Comparison of ENCODE assay signal across 11 mouse cellular contexts in the genomic region with DNA sequence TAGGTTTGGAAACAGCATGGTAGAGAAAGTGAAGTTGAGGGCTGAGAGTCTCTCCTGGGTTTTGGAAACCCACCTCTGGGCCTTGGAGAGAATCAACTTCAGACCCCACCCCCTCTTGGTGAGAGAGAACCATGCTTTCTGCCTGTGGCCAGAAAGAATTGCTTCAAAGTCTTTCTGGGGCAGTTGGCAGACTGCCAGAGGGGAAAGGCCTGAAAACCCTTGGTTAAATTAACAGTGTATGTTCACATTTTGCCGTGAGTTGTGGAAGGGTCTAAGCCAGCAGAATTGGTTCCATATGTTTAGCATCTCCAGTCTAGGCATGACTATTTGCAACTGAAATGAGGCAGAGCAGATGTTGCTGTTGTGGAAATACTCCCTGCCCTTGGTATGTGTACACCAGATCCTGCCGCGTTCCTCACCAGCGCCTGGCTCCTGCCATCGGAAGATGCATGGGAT. TPM values are rescaled to one million over a fixed set of nuclear protein-coding genes. Genes with fewer than 3 reads are reported as not detected.
DNase-seq lines count a peak whose midpoint lies in the region; ATAC-seq and TF ChIP-seq lines count a peak whose summit lies in the region.
"Had no signal": no experiment of that assay in that cellular context is flagged by ENCODE, and none has a peak within 500 bp of the region (broad histone marks: within the 10 kb centered on the region; RNA-seq: fewer than 3 reads in every experiment).

No protein-coding gene starts in this region.

- TF ChIP-seq POLR2A in limb, embryonic 14.5 days (IDR thresholded peaks at IDR 0.05; ENCODE audit: borderline replicate concordance, extremely low read depth, insufficient read depth, insufficient read length), result no peak

- no peak overlapping the region for H3K4me2 ChIP-seq in heart, embryonic 14.5 days (ENCODE audit: low read length)
- no peak overlapping the region for H3K4me2 ChIP-seq in hindbrain, embryonic 15.5 days
- H3K4me2 ChIP-seq in limb, embryonic 14.5 days (replicated peaks; ENCODE audit: low read depth, low read length, severe bottlenecking), result peak overlapping the region; percentile 36

- no peaks in the 10 kb centered on the region for H3K27me3 ChIP-seq in heart, embryonic 14.5 days (ENCODE audit: control insufficient read depth, insufficient read depth, low read length)
- no peaks in the 10 kb centered on the region for H3K27me3 ChIP-seq in hindbrain, embryonic 15.5 days
- no peaks in the 10 kb centered on the region for H3K27me3 ChIP-seq in limb, embryonic 14.5 days (ENCODE audit: control insufficient read depth, insufficient read depth, low read length)

- H3K4me1 ChIP-seq in heart, embryonic 14.5 days (ENCODE audit: control insufficient read depth in 2 of 2, insufficient read depth in 2 of 2, low read length in 2 of 2), result peaks cover 10 to 25% of the 10 kb centered on the region in 2 experiments
- H3K4me1 ChIP-seq in hindbrain, embryonic 15.5 days (replicated peaks), result peaks cover 9% of the 10 kb centered on the region; the same call in 1 of the 2 replicates
- H3K4me1 ChIP-seq in limb, embryonic 14.5 days (ENCODE audit: control insufficient read depth, insufficient read depth, low read length), result peaks cover 79% of the 10 kb centered on the region

- H3K9me3 ChIP-seq in heart, embryonic 14.5 days (ENCODE audit: control insufficient read depth, low read length), result no peaks in the 10 kb centered on the region
- no peaks in the 10 kb centered on the region for H3K9me3 ChIP-seq in hindbrain, embryonic 15.5 days
- no peaks in the 10 kb centered on the region for H3K9me3 ChIP-seq in limb, embryonic 14.5 days (ENCODE audit: control insufficient read depth, low read length)

- 0 out of 2 replicates have a peak, but pooled peaks have one; percentile 34 for ATAC-seq in heart, embryonic 14.5 days (ENCODE audit: insufficient number of reproducible peaks, insufficient read depth, low FRiP score, low read depth)
- ATAC-seq in hindbrain, embryonic 15.5 days (ENCODE audit: low FRiP score, low read depth), result no peak
- ATAC-seq in limb, embryonic 14.5 days (ENCODE audit: low FRiP score, low read depth), result peak; percentile 89

- no peak overlapping the region for H3K9ac ChIP-seq in heart, embryonic 14.5 days (ENCODE audit: low read length)
- H3K9ac ChIP-seq in hindbrain, embryonic 15.5 days, result no peak overlapping the region
- H3K9ac ChIP-seq in limb, embryonic 14.5 days (ENCODE audit: low read depth, low read length, severe bottlenecking), result no peak overlapping the region

- H3K36me3 ChIP-seq in heart, embryonic 14.5 days (ENCODE audit: control insufficient read depth, insufficient read depth, low read length), result no peaks in the 10 kb centered on the region
- no peaks in the 10 kb centered on the region for H3K36me3 ChIP-seq in hindbrain, embryonic 15.5 days
- peaks cover 8% of the 10 kb centered on the region; the same call in 1 of the 2 replicates for H3K36me3 ChIP-seq in limb, embryonic 14.5 days (ENCODE audit: control insufficient read depth, insufficient read depth, low read length)

- WGBS in heart, embryonic 14.5 days, result 58% methylated on average over 5 of the region's 5 CpGs
- WGBS in hindbrain, embryonic 15.5 days, result 54% methylated on average over 5 of the region's 5 CpGs
- WGBS in limb, embryonic 14.5 days, result 0% methylated on average over 5 of the region's 5 CpGs

- H3K27ac ChIP-seq in heart, embryonic 14.5 days (replicated peaks in 1 of 2; ENCODE audit: control insufficient read depth in 1 of 2, insufficient read depth in 1 of 2, low read depth in 2 of 2, low read length in 2 of 2), result peak overlapping the region in 1 of 2 experiments; percentile 47; a peak in 2 of 4 replicates
- 0 out of 2 replicates have a peak overlapping the region, but pooled peaks have one; percentile 25 for H3K27ac ChIP-seq in hindbrain, embryonic 15.5 days (replicated peaks)
- H3K27ac ChIP-seq in limb, embryonic 14.5 days (replicated peaks; ENCODE audit: low read depth, low read length), result peak overlapping the region; percentile 88

- no peak for DNase-seq in heart, adult 9 months (ENCODE audit: low spot score in 2 of 2)
- peak; percentile 88 for DNase-seq in embryo, embryonic 10.5 days (ENCODE audit: low spot score)
- DNase-seq in limb, embryonic 14.5 days (ENCODE audit: low spot score), result peak; percentile 96
- DNase-seq in ovary, postnatal 36 days (ENCODE audit: low spot score), result peak; percentile 31
- no peak for DNase-seq in spleen, adult 12 weeks (ENCODE audit: low spot score)
- no peak for DNase-seq in gastrocnemius, postnatal 25 days

- no peak overlapping the region for H3K4me3 ChIP-seq in heart, embryonic 14.5 days (ENCODE audit: control insufficient read depth in 1 of 2, insufficient read depth in 1 of 2, low read depth in 1 of 2, low read length in 2 of 2)
- H3K4me3 ChIP-seq in hindbrain, embryonic 15.5 days, result no peak overlapping the region
- no peak overlapping the region for H3K4me3 ChIP-seq in limb, embryonic 14.5 days (replicated peaks; ENCODE audit: low read length)
- H3K4me3 ChIP-seq: erythroblast, embryonic 14.5 days had no signal

RNA-seq across cellular contexts. Expression of gene Mertk, which starts 14.8 kb away (rescaled TPM):
- 4.9 and 5.4 TPM in 2 replicates for polyA plus RNA-seq in heart, embryonic 14.5 days (2014; fragmentation: Nextera tagmentation; extraction: Ambion mirVana)
- 2.1 and 2.5 TPM in 2 replicates for polyA plus RNA-seq in hindbrain, embryonic 15.5 days (2015; fragmentation: Nextera tagmentation; extraction: Ambion mirVana)
- polyA plus RNA-seq in limb, embryonic 14.5 days (2012; rRNA removed), result 13.5 and 14.9 TPM in 2 replicates
- 11.1 and 12.3 TPM in 2 replicates for polyA plus RNA-seq in limb, embryonic 14.5 days (2014; fragmentation: Nextera tagmentation; extraction: Ambion mirVana)
- total RNA-seq in gastrocnemius, postnatal 25 days (2021), result 1 to 10 TPM; 1.7 to 2.6 TPM
- total RNA-seq: MEL; neutrophil, adult 5-6 weeks had no signal

RNA-seq across cellular contexts. Expression of gene Anapc1, which starts 26.4 kb away (rescaled TPM):
- 48.5 and 51.0 TPM in 2 replicates for polyA plus RNA-seq in heart, embryonic 14.5 days (2014; fragmentation: Nextera tagmentation; extraction: Ambion mirVana)
- polyA plus RNA-seq in hindbrain, embryonic 15.5 days (2015; fragmentation: Nextera tagmentation; extraction: Ambion mirVana), result 43.6 and 45.1 TPM in 2 replicates
- 75.3 and 84.3 TPM in 2 replicates for polyA plus RNA-seq in limb, embryonic 14.5 days (2012; rRNA removed)
- 65.1 and 67.8 TPM in 2 replicates for polyA plus RNA-seq in limb, embryonic 14.5 days (2014; fragmentation: Nextera tagmentation; extraction: Ambion mirVana)
- 10 to 100 TPM; 24.8 to 27.4 TPM for total RNA-seq in gastrocnemius, postnatal 25 days (2021)

Comparison
In these comparisons a context has a peak if more than half of its experiments do, and no peak if none do; other contexts are left out.
1. DNase-seq: peak in embryo, embryonic 10.5 days (single experiment), limb, embryonic 14.5 days (single experiment) and ovary, postnatal 36 days (single experiment); none in heart, adult 9 months (0 of 2), spleen, adult 12 weeks (single experiment) and gastrocnemius, postnatal 25 days (single experiment).